Mouse (Mus musculus) embryonic fibroblast, embryonic 13.5 days (primary cell): Measurements from ENCODE around the gene Lrch1.

ENCODE experiments used
- CTCF ChIP-seq: IDR thresholded peaks from 2 replicates; pipeline ENCODE4 v1.5.1; 2011; ENCODE audit warnings: mild to moderate bottlenecking, control low read depth, low read length, moderate library complexity, borderline replicate concordance; ENCODE audit not compliant: insufficient read depth
- POLR2A ChIP-seq: IDR thresholded peaks from 2 replicates; pipeline ENCODE4 v1.6.1; 2011; ENCODE audit warnings: low read depth, mild to moderate bottlenecking, control low read depth, low read length, moderate library complexity

GRCm38 (mm10) chr14:74943024-74943423 lies 4.7 kb downstream of the Lrch1 start:
- TF ChIP-seq POLR2A (no peak), CTCF (no peak)
